Mouse (Mus musculus): ENCODE results near the gene Ndufs1. TPM values are rescaled to one million over a fixed set of nuclear protein-coding genes. Genes with fewer than 3 reads are reported as not detected.
A peak's percentile ranks its signal among the peaks of the same experiment; 100 is the strongest.
"Not testable (repeated sequence)": the region's sequence is repeated elsewhere in the genome, so short reads cannot be mapped to it uniquely, and the experiment has no call there.

The Ndufs1 gene
- total RNA-seq, 2 experiments from 2014 or later = 323 to 475 TPM

GRCm38 (mm10) chr1:63180122-63180521 is 3.5 kb upstream of the Ndufs1 start:
- TF ChIP-seq CTCF (IDR thresholded peaks at IDR 0.05) = no peak

GRCm38 (mm10) chr1:63178308-63178707 is 1.7 kb upstream of the Ndufs1 start:
- peak overlapping the region; percentile 77; the same call in 1 of the 2 replicates for H3K4me3 ChIP-seq
- no peak overlapping the region for H3K27ac ChIP-seq
- intact Hi-C loops (cut with DNase I) = no loop called here
- DNase-seq = no peak
- no peak for TF ChIP-seq CTCF (IDR thresholded peaks at IDR 0.05)

More at GRCm38 (mm10) chr1:63180122-63180521, 3.5 kb upstream of the Ndufs1 start:
- H3K4me3 ChIP-seq = no peak overlapping the region
- DNase-seq = no peak
- H3K27ac ChIP-seq = no peak overlapping the region
- intact Hi-C loops (cut with DNase I) = loop anchor here (5.0 to 10.0 kb wide), 2 partner anchors 57 to 215 kb away; no protein-coding TSS in a partner anchor

GRCm38 (mm10) chr1:63176259-63176603 is 402 bp downstream of the Ndufs1 start:
- Histone ChIP-seq H3K4me3 (peak overlapping the region; percentile 77), H3K27ac (peak overlapping the region; percentile 97)
- TF ChIP-seq CTCF (IDR thresholded peaks at IDR 0.05) = no peak
- intact Hi-C loops (cut with DNase I) = loop anchor here (2.0 kb wide), 1 partner anchor 61 kb away; the partner anchor contains the start of gene Ino80d
- DNase-seq = no peak

GRCm38 (mm10) chr1:63175853-63176252 is 780 bp downstream of the Ndufs1 start:
- peak overlapping the region; percentile 97 for H3K27ac ChIP-seq
- TF ChIP-seq CTCF (IDR thresholded peaks at IDR 0.05) = no peak
- intact Hi-C loops (cut with DNase I) = loop anchor here (2.0 kb wide), 1 partner anchor 61 kb away; the partner anchor contains the start of gene Ino80d
- no peak for DNase-seq
- H3K4me3 ChIP-seq = peak overlapping the region; percentile 77

GRCm38 (mm10) chr1:63168638-63169037 is 8.0 kb downstream of the Ndufs1 start:
- intact Hi-C loops (cut with DNase I) = no loop called here
- TF ChIP-seq CTCF (IDR thresholded peaks at IDR 0.05) = no peak
- Histone ChIP-seq H3K4me3 (no peak overlapping the region), H3K27ac (no peak overlapping the region)
- no peak for DNase-seq

GRCm38 (mm10) chr1:63140231-63140630 is 36.4 kb downstream of the Ndufs1 start:
- no peak for TF ChIP-seq CTCF (IDR thresholded peaks at IDR 0.05)
- intact Hi-C loops (cut with DNase I) = no loop called here
- Histone ChIP-seq H3K4me3 (no peak overlapping the region), H3K27ac (no peak overlapping the region)
- DNase-seq = no peak

- H3K4me3 ChIP-seq; intact Hi-C loops (cut with DNase I); DNase-seq; H3K27ac ChIP-seq: not testable (repeated sequence)
Observed at GRCm38 (mm10) chr1:63138586-63138985, 38.0 kb downstream of the Ndufs1 start.

GRCm38 (mm10) chr1:63137971-63138370 is 38.7 kb downstream of the Ndufs1 start:
- Histone ChIP-seq H3K27ac (no peak overlapping the region), H3K4me3 (no peak overlapping the region)
- no peak for DNase-seq
- intact Hi-C loops (cut with DNase I) = no loop called here
- TF ChIP-seq CTCF (IDR thresholded peaks at IDR 0.05) = no peak

- intact Hi-C loops (cut with DNase I) = loop anchor here (2.0 kb wide), 1 partner anchor 18 kb away; no protein-coding TSS in a partner anchor
- DNase-seq = no peak
- H3K27ac ChIP-seq = no peak overlapping the region
- no peak for TF ChIP-seq CTCF (IDR thresholded peaks at IDR 0.05)
- no peak overlapping the region for H3K4me3 ChIP-seq
Observed at GRCm38 (mm10) chr1:63134530-63134929, 42.1 kb downstream of the Ndufs1 start.

GRCm38 (mm10) chr1:63131766-63132165 is 44.9 kb downstream of the Ndufs1 start:
- DNase-seq = no peak
- Histone ChIP-seq H3K4me3 (no peak overlapping the region), H3K27ac (no peak overlapping the region)
- TF ChIP-seq CTCF (IDR thresholded peaks at IDR 0.05) = no peak
- intact Hi-C loops (cut with DNase I) = no loop called here

GRCm38 (mm10) chr1:63130883-63131282 is 45.8 kb downstream of the Ndufs1 start:
- DNase-seq = no peak
- intact Hi-C loops (cut with DNase I) = no loop called here
- H3K27ac ChIP-seq = no peak overlapping the region; the same call in 1 of the 2 replicates
- no peak overlapping the region for H3K4me3 ChIP-seq
- TF ChIP-seq CTCF (IDR thresholded peaks at IDR 0.05) = no peak

GRCm38 (mm10) chr1:63129857-63130690 is 46.6 kb downstream of the Ndufs1 start:
- TF ChIP-seq CTCF (IDR thresholded peaks at IDR 0.05) = no peak
- Histone ChIP-seq H3K4me3 (peak overlapping the region; percentile 52), H3K27ac (peak overlapping the region; percentile 54; the same call in 1 of the 2 replicates)
- DNase-seq = peak; percentile 26
- intact Hi-C loops (cut with DNase I) = no loop called here

GRCm38 (mm10) chr1:63129273-63129672 is 47.4 kb downstream of the Ndufs1 start:
- Histone ChIP-seq H3K27ac (no peak overlapping the region), H3K4me3 (no peak overlapping the region; the same call in 1 of the 2 replicates)
- intact Hi-C loops (cut with DNase I) = no loop called here
- no peak for DNase-seq
- no peak for TF ChIP-seq CTCF (IDR thresholded peaks at IDR 0.05)

All from gastrocnemius, adult 2 months (tissue).